Mouse (Mus musculus): ENCODE results near the gene Znrf4. TPM values are rescaled to one million over a fixed set of nuclear protein-coding genes. Genes with fewer than 3 reads are reported as not detected.

Znrf4 gene
- polyA plus RNA-seq, 1 experiment = not detected

DNA sequence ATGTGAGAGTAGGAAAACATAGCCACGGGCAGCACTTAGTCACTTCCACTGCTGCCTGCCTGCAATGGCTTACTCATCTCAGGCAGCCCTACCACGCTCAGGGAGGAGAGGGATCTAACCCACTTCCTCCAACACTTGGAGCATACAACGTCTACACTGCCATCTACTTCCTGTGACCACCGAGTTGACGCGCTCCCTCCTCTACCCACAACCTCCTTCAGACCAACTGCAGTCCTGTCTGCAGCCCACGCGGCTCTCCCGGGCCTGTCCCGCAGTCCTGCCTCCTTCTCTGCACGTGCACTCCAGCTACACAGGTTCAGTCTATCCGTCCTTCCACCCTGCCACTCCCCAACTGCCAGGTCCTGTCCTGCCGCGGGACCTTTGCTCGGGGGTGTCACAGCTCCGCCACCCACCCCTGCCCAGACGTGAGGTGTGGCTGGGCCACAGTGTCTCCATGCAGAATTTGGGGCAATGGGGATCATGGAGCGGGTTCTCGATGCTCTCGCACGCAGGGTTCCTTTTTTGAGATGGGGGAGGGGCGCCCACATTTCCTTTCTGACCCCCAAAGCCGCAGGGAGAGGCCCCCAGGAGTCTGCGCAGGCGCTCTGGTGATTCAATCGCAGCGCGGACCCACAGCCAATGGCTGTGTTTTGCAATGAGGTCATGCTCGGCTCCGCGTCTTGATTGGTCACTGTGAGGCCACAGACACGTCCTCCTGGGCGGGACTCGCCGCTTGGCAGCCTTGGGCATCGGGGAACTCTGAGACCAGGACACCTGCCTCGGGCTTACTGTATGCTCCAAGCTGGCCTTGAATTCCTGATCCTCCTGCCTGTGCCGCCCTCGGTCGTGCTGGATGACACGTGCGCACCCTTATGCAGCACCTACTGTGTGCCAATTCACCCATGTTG is 4.8 kb downstream of the Znrf4 start:
- peak; percentile 99 for DNase-seq (ENCODE audit: low read depth)
- TF ChIP-seq CTCF (IDR thresholded peaks at IDR 0.05; ENCODE audit: borderline replicate concordance, extremely low read depth, insufficient read depth, insufficient read length) (no peak), POLR2A (IDR thresholded peaks at IDR 0.05; ENCODE audit: borderline replicate concordance, extremely low read depth, insufficient read depth, insufficient read length, poor library complexity, severe bottlenecking) (0 out of 2 replicates have a peak, but pooled peaks have one; percentile 21)

GRCm38 (mm10) chr17:56506417-56507065 is 5.7 kb downstream of the Znrf4 start:
- no peak for TF ChIP-seq POLR2A (IDR thresholded peaks at IDR 0.05; ENCODE audit: borderline replicate concordance, extremely low read depth, insufficient read depth, insufficient read length, poor library complexity, severe bottlenecking)
- TF ChIP-seq CTCF (IDR thresholded peaks at IDR 0.05; ENCODE audit: borderline replicate concordance, extremely low read depth, insufficient read depth, insufficient read length) = no peak
- no peak for DNase-seq (ENCODE audit: low read depth)

- TF ChIP-seq POLR2A (IDR thresholded peaks at IDR 0.05; ENCODE audit: borderline replicate concordance, extremely low read depth, insufficient read depth, insufficient read length, poor library complexity, severe bottlenecking) = no peak
- no peak for TF ChIP-seq CTCF (IDR thresholded peaks at IDR 0.05; ENCODE audit: borderline replicate concordance, extremely low read depth, insufficient read depth, insufficient read length)
- peak; percentile 61 for DNase-seq (ENCODE audit: low read depth)
Observed at GRCm38 (mm10) chr17:56505401-56505800, 6.8 kb downstream of the Znrf4 start.

- TF ChIP-seq POLR2A (IDR thresholded peaks at IDR 0.05; ENCODE audit: borderline replicate concordance, extremely low read depth, insufficient read depth, insufficient read length, poor library complexity, severe bottlenecking) = no peak
- peak; percentile 16; the same call in 1 of the 2 replicates for TF ChIP-seq CTCF (IDR thresholded peaks at IDR 0.05; ENCODE audit: borderline replicate concordance, extremely low read depth, insufficient read depth, insufficient read length)
- peak; percentile 96 for DNase-seq (ENCODE audit: low read depth)
Observed at GRCm38 (mm10) chr17:56502526-56502925, 9.7 kb downstream of the Znrf4 start.

- peak; percentile 54 for DNase-seq (ENCODE audit: low read depth)
Observed at GRCm38 (mm10) chr17:56501635-56502400, 10.4 kb downstream of the Znrf4 start.

- peak; percentile 76 for DNase-seq (ENCODE audit: low read depth)
- TF ChIP-seq CTCF (IDR thresholded peaks at IDR 0.05; ENCODE audit: borderline replicate concordance, extremely low read depth, insufficient read depth, insufficient read length) = no peak
- no peak for TF ChIP-seq POLR2A (IDR thresholded peaks at IDR 0.05; ENCODE audit: borderline replicate concordance, extremely low read depth, insufficient read depth, insufficient read length, poor library complexity, severe bottlenecking)
Observed at GRCm38 (mm10) chr17:56499229-56499628, 13.0 kb downstream of the Znrf4 start.

DNA sequence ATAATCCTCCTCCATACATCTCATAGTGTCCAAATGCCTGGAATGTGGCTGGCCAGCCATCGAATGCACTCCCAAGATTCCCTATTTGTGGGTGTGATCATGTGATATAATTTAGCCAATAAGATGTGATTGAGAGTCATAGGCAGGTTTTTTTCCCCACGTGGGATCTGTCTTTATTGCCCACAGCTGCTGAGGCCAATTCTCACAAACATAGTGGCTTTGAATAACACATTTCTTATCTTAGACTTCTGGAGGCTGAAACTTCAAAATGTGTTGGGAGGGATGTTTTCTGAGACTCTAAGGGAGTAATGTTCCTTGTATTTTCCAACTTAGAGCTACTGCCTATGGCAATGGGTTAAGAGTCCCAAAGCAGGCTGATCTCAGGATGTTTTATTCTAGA is 17.8 kb downstream of the Znrf4 start:
- TF ChIP-seq POLR2A (IDR thresholded peaks at IDR 0.05; ENCODE audit: borderline replicate concordance, extremely low read depth, insufficient read depth, insufficient read length, poor library complexity, severe bottlenecking) = no peak
- no peak for TF ChIP-seq CTCF (IDR thresholded peaks at IDR 0.05; ENCODE audit: borderline replicate concordance, extremely low read depth, insufficient read depth, insufficient read length)
- no peak for DNase-seq (ENCODE audit: low read depth)

DNA sequence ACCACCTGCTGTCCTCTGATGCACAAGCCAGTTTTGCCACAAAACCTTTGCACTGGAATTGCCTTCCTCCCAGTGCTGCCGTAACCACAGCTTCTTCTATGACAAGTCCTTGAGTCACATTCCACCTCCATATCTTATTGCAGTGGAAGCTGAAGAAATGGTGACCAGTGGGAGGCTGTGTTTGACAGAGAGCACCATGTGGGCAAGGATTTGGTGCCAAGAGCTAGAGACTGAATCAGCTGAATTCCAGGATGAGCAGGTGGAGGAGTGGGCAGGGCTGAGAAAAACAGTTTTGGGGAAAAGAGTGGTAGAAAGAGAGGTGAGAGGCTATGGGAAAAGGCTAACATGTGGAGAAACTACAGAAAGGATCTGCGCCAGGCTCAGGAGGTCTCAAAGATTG is 18.4 kb downstream of the Znrf4 start:
- no peak for TF ChIP-seq CTCF (IDR thresholded peaks at IDR 0.05; ENCODE audit: borderline replicate concordance, extremely low read depth, insufficient read depth, insufficient read length)
- no peak for TF ChIP-seq POLR2A (IDR thresholded peaks at IDR 0.05; ENCODE audit: borderline replicate concordance, extremely low read depth, insufficient read depth, insufficient read length, poor library complexity, severe bottlenecking)
- DNase-seq (ENCODE audit: low read depth) = no peak

GRCm38 (mm10) chr17:56490438-56491152 is 21.6 kb downstream of the Znrf4 start:
- no peak for TF ChIP-seq CTCF (IDR thresholded peaks at IDR 0.05; ENCODE audit: borderline replicate concordance, extremely low read depth, insufficient read depth, insufficient read length)
- no peak for TF ChIP-seq POLR2A (IDR thresholded peaks at IDR 0.05; ENCODE audit: borderline replicate concordance, extremely low read depth, insufficient read depth, insufficient read length, poor library complexity, severe bottlenecking)
- no peak for DNase-seq (ENCODE audit: low read depth)

- DNase-seq (ENCODE audit: low read depth) = peak; percentile 94
- TF ChIP-seq CTCF (IDR thresholded peaks at IDR 0.05; ENCODE audit: borderline replicate concordance, extremely low read depth, insufficient read depth, insufficient read length) (no peak), POLR2A (IDR thresholded peaks at IDR 0.05; ENCODE audit: borderline replicate concordance, extremely low read depth, insufficient read depth, insufficient read length, poor library complexity, severe bottlenecking) (no peak)
Observed at GRCm38 (mm10) chr17:56488028-56488427, 24.2 kb downstream of the Znrf4 start.

Measured in brain, embryonic 14.5 days (tissue).